Mouse (Mus musculus): Measurements from ENCODE around the gene Fezf2.

Gene Fezf2

DNA sequence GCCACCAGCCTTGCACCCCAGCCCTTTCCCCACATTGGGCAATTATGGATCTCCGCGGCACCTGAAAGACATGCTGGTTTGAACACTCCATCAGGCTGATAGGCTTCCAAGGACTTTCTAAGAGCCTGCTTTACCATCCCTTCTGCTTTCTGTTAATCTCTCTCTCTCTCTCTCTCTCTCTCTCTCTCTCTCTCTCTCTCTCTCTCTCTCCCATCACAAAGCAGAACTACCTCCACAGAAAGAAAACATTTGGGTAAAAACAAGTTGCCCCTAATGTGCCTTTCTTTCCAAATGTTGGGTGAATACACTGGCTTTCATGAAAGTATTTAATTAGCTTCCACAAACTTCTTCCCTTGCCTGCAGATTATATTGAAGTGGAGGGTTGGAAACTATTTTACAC, at the start of gene Fezf2:
Gene Fezf2, minus strand, starts transcription at position 101 of the 400 bp plus-strand sequence.
- DNase-seq (ENCODE audit: low spot score), result no peak

DNA sequence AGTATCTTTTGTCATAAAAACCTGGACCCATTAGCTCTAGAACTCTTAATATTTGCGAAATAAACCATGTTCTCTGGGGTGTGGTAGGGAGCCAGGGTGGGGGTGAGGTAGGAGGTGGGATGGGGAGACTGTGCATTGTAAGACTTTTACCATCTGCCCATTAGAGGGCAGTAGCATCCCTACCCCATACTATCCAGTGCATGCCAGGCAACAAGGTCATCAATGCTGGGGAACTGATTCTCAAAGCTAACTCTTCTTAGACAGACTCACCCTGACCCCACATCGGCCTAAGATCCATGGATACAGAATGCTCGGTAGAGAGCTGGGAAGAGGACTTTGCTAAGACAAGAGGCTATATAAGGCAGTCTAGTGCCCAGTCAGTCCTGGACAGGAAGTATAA, 49.6 kb upstream of the Fezf2 start:
- DNase-seq (ENCODE audit: low spot score), result no peak

DNA sequence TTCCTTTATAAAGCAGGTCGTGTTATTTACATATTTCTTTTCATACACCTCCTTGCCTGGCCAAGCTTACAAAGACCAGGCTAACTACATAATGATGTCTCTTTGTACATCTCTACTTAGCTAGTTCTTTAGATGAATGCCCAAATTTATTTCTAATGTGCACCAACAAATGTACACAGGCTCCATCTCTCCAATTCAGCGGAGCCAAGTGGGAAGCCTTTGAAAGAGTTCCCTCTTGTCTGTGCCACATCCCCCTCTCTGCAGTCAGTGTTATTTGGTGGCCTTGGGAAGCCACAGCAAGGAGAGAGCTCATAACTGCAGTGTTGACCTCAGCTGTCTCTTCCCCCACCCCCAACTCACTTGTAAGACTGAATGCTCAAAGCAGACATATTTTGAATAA, 46.3 kb upstream of the Fezf2 start:
- no peak for DNase-seq (ENCODE audit: low spot score)

DNA sequence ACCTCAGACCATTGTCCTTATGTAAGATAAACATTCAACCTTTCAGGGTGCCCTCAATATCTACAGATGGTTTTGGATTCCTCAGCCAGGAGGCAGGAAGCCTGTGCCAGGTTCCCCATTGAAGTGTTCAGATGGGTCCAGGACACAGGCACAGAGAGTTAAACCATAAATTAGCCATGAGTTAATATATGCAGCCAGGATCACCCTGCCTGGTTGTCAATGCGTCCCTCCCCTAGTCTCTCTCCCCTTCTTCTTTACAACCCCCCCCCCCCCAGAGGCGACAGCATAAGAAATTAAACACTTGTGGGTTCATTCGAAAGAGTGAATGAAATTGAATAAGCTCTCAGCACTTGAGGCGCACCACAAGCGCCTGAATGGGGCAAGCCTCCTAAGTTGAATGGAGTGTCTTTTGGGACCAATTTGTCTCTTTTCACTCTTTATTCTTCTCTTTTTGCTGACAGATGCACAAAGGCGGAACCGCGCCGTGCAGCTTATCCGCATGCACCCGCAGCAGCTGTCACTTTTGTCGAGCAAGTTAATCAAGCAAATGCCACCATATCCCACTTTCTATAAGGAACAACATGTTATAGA, 45.4 kb upstream of the Fezf2 start:
- DNase-seq (ENCODE audit: low spot score), result no peak

DNA sequence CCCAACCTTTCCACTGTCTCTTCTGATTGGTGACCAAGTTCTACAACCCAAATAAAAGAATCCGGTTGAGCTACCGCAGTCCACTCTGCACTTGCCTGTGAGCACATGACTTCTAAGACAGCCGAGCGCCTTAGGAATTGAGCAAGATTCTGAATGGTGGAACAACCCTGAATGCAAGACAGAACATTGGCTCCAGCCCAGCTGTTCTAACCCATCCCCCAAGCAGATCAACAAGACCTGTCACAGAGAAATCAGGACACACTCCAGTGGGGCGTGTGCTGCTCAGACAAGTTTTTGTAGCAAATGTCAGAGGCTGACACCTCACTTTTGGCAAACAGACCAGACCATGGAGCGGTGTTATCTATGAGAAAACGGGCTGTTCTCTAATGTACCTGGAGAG, 43.2 kb upstream of the Fezf2 start:
- no peak for DNase-seq (ENCODE audit: low spot score)

DNA sequence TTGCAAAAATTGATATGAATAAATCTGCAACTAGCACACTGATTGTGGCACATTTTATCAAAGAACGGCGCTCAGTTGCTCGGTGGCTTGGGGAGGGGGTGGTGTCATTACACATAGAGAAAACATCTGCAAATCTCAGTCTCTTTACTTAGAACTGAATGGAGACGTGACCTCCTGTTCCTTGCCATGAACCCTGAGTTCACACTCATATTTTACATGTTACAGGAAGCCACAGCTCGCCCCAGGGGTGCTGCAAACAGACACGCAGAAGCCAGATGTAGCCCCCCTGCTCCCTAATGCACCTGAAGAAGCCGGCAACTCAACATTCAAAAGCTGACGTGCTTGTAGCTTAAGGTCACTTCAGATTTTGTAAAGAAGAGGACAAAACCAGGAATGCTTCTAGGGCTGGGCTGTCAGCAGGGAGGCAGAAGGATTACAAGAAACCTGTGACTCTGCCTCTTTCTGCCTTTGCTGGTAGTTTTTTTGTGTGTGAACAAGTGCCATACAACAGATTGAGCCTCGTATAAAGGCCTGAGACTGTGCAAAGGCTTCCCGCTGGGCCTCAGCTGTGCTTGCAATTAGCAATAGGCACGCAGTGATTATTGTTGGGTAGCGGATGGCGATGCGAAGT, 40.9 kb upstream of the Fezf2 start:
- no peak for DNase-seq (ENCODE audit: low spot score)

DNA sequence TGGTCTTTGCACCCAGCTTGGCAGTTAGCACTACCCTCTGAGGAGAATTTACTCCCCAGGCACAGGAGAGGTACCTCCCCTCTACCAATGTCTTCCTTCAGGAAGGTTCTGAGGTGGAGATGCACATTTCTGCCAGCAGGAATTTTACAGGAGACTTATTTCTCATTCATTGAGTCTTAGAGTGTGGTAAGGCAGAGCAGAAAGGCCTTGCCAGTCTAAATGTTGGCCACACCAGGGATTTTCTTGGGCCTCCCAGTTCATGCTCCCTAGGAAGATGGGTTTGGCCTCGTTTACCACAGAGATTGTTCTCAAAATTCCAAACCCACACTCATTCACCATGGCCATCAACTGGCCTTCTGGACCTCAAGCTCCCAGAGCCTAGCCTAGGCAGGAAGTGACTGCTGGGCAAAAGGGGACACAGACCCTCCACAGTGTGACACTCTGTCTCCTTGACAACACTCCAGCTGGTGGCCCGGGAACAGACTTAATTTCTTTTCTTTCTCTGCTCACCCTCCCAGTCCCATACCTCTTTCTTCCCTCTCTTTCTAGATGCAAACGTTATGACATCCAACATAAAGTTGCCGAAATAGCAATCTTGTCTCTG, 40.3 kb upstream of the Fezf2 start:
- DNase-seq (ENCODE audit: low spot score), result no peak

DNA sequence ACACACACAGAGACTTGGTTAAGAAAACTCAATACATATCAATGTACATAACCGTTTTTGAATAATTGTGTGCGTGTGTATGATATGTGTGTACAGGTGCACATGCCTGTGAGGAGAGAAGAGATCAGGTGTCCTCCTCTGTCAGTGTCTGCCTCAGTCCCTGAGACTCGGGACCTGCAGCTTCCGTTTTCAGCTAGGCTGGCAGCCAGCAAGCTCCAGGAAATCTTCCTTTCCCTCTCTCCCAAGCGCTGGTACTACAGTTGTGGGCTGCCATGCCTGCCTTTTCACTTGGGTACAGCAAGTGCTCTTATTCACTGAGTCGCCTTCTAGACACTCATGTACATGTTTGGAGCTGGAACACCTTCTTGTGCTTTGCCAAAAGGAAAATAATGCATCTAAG, 39.2 kb upstream of the Fezf2 start:
- DNase-seq (ENCODE audit: low spot score), result no peak

DNA sequence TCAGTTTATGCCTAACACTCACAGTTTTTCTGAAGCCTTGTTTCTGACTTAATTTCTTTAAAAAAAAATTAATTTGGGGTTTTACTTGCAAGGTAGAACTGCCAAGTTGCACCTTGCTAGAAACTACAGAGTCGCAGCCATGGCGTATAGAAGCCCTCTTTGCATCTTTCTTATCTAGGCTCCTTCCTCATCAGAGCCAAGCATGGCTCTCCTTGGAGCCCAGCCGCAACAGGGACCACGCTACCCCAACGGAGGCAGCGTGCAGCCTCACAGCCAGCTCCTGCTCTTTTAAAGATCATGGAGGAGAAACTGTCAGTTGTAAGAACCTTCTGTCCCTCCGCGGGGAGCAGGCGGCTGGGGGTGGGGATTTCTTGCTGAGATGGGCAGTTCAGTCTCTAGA, 29.9 kb upstream of the Fezf2 start:
- no peak for DNase-seq (ENCODE audit: low spot score)

DNA sequence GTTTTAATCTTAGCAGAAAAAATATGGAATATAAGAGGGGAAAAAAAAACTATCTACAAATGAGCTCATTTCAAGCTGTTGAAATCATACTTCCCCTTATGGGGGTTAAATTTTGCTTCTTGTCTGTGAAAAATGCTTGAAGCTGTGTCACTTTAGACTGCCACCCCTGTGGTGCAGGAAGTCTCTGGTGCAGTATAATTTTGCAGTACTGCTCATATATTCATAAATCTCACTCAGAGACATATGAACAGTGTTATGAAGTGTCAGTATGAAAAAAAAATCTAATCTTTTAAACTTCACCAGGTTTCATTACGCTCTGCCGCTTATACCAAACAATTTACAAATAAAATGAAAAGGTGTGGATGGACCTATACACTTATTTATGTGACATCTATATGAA, 29.3 kb upstream of the Fezf2 start:
- no peak for DNase-seq (ENCODE audit: low spot score)

DNA sequence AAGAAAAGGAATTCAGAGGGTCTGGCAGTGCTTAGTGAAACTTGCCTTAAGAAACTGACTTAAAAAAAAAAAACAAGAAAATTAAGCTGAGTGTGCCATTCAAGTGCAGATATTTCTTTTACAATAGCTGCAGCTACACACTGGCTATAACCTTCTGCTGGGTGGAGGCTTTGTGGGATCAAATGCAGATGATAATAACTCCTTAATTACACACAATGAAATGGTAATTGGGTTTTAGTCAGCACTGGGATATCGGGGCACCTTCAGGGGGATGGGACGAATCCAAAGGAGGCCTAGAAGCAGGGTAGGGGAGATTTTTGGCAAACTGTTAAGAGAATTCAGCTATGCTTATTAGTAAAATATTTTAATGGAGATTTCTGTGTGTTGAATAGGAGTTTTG, 27.5 kb upstream of the Fezf2 start:
- no peak for DNase-seq (ENCODE audit: low spot score)

DNA sequence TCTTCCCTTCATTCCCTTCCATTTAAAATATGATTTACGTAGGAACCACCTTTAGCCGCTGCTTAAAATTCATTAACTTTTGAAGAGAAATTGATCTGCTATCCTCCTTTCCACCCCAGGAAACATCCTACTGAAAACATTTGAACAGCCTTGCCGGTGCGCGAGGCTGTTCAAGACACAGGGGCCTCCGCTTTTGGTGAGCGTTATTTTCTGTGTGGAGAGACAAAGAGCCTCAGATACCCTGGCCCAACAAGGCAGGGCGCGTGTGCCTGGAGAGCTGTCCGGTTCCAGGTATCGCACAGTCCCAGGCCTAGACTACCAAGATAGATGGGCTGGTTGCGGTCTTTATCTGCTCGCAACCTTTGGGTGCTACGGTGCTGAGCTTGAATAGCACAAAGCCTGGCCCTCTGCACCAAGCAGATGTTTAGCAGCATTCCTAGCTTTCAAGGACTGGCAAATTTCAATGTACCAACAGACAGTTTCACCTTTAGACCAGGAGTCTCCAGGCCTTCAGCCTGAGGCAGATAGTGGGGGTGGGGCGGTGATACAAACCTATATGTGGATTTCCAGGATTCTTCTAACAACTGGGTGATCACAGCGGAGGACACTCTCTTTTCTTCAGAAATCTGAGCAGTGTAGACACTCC, 2.4 kb upstream of the Fezf2 start:
- no peak for DNase-seq (ENCODE audit: low spot score)

DNA sequence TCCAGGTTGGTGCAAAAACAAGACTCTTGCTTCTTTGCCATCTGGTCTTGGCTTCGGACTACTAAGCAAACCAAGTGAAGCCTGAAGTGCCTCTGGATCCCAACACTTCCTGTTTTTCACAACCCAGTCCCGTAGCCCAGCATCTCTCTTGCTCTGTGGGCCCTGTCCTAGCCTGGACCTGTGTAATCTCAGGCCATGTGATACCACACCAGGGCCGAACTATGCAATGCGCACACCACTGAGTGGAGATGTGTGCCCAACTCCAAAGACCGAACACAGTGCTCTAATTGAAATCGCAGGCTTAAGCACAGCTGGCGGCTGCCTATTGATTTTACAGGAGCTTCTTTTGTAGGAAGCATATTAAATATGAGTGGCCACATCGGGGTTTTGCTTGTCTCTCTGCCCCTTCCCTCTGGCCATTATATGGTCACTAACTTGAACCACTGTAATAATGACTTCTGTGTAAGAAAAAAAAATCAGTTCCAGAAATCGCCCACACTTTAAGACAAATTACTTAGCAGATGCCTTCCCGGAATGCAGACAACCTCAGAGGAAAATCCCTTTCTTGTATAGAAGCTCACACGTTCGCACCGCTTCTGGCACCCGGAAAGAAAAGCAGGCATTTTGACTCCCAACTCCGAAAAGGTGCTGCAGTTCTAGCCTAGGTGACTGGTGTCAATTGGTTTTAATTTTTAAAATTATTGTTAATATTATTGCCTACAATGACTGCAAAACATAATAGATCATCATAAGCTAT, 1.5 kb upstream of the Fezf2 start:
- no peak for DNase-seq (ENCODE audit: low spot score)

DNA sequence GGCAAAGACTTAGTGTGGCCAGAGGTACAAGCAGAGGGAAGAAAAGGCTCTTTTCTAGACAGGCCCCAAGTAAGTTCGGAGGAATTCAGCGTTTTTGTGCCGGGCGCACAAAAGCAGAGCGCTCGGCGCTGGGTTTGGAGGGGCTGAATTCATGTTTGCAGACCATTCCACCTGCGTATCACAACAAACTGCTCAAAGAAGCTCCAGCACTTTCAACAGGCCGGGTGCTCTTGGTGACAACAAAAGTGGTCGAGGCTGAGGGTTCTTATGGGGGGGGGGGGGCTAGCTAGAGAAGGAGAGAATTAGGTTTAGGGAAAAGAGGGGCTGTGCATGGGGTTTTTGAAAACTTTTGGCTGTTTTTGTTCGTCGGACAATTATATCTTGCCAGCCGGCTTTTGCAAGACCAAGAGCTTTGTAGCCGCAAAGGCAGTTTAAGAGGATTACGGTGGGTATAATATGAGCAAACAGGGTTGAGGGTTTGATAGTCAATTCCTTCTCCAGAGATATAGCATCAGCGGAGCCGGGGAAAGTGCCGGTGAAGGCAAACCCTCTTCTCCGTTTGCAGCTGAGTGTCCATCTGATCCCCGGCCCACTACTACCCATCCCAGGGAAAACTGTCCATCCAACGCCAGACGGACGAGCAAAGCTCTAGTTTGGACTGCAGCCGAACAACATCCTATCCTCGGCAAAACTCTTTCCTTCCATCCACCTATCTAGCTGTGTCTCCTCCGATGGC, 956 bp downstream of the Fezf2 start:
- no peak for DNase-seq (ENCODE audit: low spot score)

DNA sequence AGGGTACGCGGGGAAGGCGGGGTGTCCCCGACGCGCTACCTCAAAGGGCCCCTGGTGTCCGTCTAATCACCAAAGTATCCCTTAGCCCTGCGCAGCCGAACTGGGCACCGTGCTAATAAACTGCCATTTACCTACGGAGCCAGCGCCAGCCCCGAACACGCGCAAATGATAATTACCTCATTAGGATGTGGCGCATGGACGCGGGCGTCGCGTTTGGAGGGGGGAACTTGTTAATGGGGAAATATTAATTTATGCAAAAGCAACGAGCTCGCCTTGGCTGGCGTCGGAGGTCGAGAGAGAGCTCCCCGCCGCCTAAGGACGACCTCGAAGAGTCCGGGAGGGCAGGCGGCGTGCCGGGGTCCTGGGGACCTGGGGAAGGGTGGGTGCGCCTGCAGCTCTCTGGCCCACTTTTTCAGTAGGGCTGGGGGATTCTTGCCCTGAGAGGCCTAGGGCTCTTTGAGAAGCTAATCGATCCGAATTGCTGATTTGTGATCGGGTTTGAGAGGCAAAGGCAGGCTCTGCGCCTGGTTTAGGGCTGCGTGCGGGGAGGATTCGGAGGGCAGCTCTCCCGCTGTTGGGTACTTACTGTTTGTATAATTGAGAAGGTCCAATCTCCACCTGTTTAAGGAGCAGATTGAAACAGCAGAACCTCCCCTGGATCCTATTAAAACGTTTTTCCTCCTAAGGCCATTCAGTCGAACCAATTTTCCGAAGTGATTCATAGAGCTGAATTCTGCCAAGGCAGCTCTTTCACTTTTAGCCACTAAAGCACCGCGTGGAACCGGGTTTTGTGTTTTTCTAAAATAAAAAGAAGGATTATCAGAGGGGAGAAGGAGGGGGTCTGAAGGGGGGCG, 1.8 kb downstream of the Fezf2 start:
- no peak for DNase-seq (ENCODE audit: low spot score)

DNA sequence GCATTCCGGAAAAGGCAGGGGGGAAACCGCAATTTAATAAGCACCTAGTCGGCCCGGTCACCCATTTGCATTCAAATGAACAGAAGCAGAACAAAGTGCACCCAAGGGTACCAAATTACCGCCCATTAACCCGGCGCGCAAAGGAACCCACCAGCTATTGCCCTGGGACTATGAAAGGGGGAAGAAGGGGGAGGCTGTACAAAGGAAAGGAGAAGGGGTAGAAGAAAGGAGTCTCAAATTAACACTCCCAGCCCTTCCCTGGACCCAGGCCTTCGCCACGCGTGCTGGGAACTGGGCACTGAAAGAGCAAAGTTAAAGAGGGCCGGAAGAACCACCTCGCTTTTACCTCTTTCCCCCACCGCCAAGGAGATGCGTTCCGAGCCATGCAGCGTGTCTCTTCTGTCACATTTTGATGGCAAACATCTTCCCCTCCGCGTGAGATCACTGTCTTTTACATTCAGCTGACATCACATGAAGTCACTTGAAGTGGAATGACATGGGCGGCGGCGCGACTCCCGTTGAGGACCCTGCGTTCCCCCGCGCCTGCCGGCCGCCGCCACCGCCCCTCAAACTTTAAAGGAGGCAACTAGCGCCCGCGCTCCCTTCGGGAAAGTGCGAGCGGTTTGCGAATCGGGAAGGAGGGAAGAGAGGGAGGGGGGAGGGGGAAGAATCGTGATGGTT, 2.6 kb downstream of the Fezf2 start:
- no peak for DNase-seq (ENCODE audit: low spot score)

DNA sequence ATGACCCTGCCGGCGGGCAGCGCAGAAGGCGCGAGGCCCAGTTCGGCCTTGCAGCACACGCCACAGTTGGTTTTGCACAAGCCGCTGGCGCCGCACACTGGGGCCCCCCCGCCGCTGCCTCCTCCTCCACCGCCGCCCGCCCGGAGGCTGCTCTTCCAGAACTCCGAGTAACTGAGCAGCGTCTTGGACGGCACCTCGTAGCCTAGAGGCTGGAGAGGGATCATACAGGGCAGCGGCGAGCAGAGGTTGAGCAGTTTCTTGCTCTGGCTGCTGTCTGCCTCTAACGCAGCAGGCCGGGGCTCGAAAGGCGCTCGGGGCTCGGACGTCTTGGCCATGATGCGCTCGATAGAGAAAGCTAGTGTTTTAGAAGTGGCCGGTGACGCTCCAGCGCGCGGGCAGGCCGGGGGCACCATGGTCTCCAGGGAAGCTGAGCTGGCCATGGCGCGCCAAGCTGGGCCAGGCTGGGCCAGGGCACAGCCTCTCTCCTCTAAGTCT, 3.2 kb downstream of the Fezf2 start:
- DNase-seq (ENCODE audit: low spot score), result no peak

DNA sequence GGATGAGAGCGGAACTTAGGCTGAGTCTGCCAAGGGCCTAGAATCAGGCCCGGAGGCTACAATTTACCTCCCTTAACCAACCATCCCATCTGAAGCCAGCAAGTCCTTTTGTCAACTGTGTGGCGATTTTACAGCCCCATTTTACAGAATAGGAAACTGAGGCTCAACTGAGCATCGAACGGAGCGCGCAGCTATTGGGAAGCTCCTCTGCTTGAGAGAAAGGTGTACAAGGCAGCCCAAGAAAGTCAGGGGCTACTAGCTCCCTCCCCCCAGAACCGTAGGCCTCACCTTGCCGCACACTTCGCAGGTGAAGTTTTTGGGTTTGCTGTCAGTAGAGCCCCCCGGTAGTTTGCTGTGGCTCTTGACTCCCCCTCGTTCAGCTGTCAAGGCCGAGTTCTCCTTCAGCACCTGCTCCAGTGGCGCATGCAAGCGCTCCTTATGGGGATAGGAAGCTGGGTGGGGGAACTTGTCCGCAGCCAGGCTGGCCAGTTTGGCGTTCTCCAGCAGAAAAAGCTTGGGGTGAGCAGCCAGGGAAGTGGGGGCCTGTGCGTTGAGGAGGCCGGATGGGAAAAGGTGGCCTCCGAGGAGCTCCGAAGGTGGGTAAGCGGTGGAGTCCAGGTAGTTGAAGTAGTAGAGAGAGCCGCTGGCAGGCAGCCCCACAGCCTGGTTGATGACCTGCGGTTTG, 3.8 kb downstream of the Fezf2 start:
- no peak for DNase-seq (ENCODE audit: low spot score)

DNA sequence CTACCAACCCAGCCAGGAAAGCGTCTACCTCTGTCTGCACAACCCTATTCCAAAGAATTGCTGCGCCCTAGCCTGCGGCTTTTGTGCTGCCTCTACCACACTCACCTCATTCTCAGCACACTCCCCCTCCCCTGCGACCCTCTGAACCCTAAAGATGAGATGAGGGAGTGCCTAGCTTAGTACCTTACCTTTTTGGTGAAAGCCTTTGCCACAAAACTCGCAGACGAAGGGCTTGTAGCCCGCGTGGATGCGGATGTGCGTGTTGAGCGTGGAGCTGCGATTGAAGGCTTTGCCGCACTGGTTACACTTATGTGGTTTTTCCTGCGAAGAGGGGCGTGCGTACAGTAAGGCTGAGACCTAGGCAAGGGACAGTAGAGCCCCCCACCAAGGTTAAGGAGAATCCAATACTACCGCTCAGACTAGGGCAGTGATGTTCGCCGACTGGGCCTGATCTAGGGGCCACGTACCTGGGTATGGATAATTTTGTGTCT, 4.5 kb downstream of the Fezf2 start:
- no peak for DNase-seq (ENCODE audit: low spot score)
